ENCODE assay signal across 7 mouse cellular contexts in the genomic region with DNA sequence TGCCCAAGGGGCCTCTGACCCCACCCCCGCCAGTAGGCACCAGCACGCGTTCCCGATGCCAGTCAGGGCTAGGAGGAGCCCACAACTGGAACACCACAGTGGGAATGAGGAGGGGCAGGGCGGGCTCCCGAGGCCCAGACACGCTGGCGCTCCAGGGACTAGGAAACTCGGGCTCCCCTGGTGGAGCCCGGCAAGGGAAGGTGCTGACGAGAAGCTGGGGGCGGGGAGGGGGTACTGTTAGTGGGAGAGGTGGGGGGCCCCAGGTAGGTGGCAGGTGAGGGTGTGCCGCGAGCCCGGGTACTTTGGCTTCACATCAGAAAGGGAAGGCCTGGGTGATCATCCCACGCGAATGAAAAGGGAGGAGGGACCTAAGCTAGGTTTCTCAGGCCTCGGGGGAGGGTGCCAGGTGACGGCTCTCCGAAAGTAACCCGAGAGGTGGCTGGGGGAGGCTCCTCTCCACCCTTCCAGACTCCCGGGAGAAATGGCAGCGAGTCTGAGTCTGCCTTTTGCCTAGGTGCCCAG. TPM values are rescaled to one million over a fixed set of nuclear protein-coding genes. Genes with fewer than 3 reads are reported as not detected.
A peak's percentile ranks its signal among the peaks of the same experiment; 100 is the strongest.
DNase-seq lines count a peak whose midpoint lies in the region; ATAC-seq and TF ChIP-seq lines count a peak whose summit lies in the region.

No protein-coding gene starts in this region.

- H3K4me1 ChIP-seq in ES-Bruce4 (ENCODE audit: control insufficient read depth, insufficient read depth, low read length), result no peaks in the 10 kb centered on the region
- peaks cover 33% of the 10 kb centered on the region for H3K4me1 ChIP-seq in embryonic facial prominence, embryonic 13.5 days
- H3K4me1 ChIP-seq in limb, embryonic 11.5 days (ENCODE audit: control insufficient read depth, insufficient read depth, low read length), result peaks cover 9% of the 10 kb centered on the region
- peaks cover 15% of the 10 kb centered on the region for H3K4me1 ChIP-seq in midbrain, embryonic 15.5 days

- H3K27ac ChIP-seq in ES-Bruce4 (ENCODE audit: insufficient read depth, low read length), result no peak overlapping the region
- peak overlapping the region; percentile 83 for H3K27ac ChIP-seq in embryonic facial prominence, embryonic 13.5 days
- no peak overlapping the region for H3K27ac ChIP-seq in limb, embryonic 11.5 days (replicated peaks; ENCODE audit: low read depth, low read length)
- H3K27ac ChIP-seq in midbrain, embryonic 15.5 days, result no peak overlapping the region

- H3K27me3 ChIP-seq in ES-Bruce4 (ENCODE audit: control insufficient read depth, insufficient read depth, low read length, poor library complexity, severe bottlenecking), result no peaks in the 10 kb centered on the region
- peaks cover 17% of the 10 kb centered on the region; the same call in 1 of the 2 replicates for H3K27me3 ChIP-seq in embryonic facial prominence, embryonic 13.5 days
- no peaks in the 10 kb centered on the region for H3K27me3 ChIP-seq in limb, embryonic 11.5 days (ENCODE audit: control insufficient read depth, insufficient read depth, low read length)
- H3K27me3 ChIP-seq in midbrain, embryonic 15.5 days (replicated peaks), result peaks cover 28% of the 10 kb centered on the region

- H3K36me3 ChIP-seq in ES-Bruce4 (ENCODE audit: control insufficient read depth, insufficient read depth, low read length, poor library complexity, severe bottlenecking), result no peaks in the 10 kb centered on the region
- no peaks in the 10 kb centered on the region for H3K36me3 ChIP-seq in embryonic facial prominence, embryonic 13.5 days
- H3K36me3 ChIP-seq in limb, embryonic 11.5 days (ENCODE audit: control insufficient read depth, insufficient read depth, low read length), result no peaks in the 10 kb centered on the region
- no peaks in the 10 kb centered on the region for H3K36me3 ChIP-seq in midbrain, embryonic 15.5 days (replicated peaks)

- peak overlapping the region; percentile 95 for H3K4me2 ChIP-seq in embryonic facial prominence, embryonic 13.5 days
- peak overlapping the region; percentile 97 for H3K4me2 ChIP-seq in limb, embryonic 11.5 days (ENCODE audit: low read depth, severe bottlenecking)
- peak overlapping the region; percentile 69 for H3K4me2 ChIP-seq in midbrain, embryonic 15.5 days

- DNase-seq in CD4-positive helper T cell, adult 2 months (ENCODE audit: low read depth, low spot score), result peak; percentile 61
- peak; percentile 45 to 65 for DNase-seq in heart, postnatal 14 days
- DNase-seq in limb, embryonic 11.5 days (ENCODE audit: low spot score), result no peak
- no peak for DNase-seq in thymus, postnatal 4 days

- H3K4me3 ChIP-seq in ES-Bruce4 (ENCODE audit: low read depth, low read length), result peak overlapping the region; percentile 74
- peak overlapping the region; percentile 79 for H3K4me3 ChIP-seq in embryonic facial prominence, embryonic 13.5 days
- peak overlapping the region; percentile 77 for H3K4me3 ChIP-seq in limb, embryonic 11.5 days (ENCODE audit: low read depth, low read length)
- H3K4me3 ChIP-seq in midbrain, embryonic 15.5 days, result peak overlapping the region; percentile 40

- TF ChIP-seq POLR2A in ES-Bruce4 (IDR thresholded peaks at IDR 0.05; ENCODE audit: insufficient read depth, low read length), result no peak

- peak; percentile 58; the same call in 1 of the 2 replicates for ATAC-seq in embryonic facial prominence, embryonic 13.5 days (ENCODE audit: insufficient number of reproducible peaks, insufficient read depth, low FRiP score, low TSS enrichment, low read depth)
- peak; percentile 44 for ATAC-seq in limb, embryonic 11.5 days (ENCODE audit: insufficient number of reproducible peaks, low FRiP score, low TSS enrichment, low read depth)
- ATAC-seq in midbrain, embryonic 15.5 days (replicated peaks), result no peak

- no peaks in the 10 kb centered on the region for H3K9me3 ChIP-seq in ES-Bruce4 (replicated peaks; ENCODE audit: control insufficient read depth, insufficient read depth, low read length, poor library complexity, severe bottlenecking)
- no peaks in the 10 kb centered on the region for H3K9me3 ChIP-seq in embryonic facial prominence, embryonic 13.5 days
- H3K9me3 ChIP-seq in limb, embryonic 11.5 days (ENCODE audit: control insufficient read depth, low read length), result no peaks in the 10 kb centered on the region
- no peaks in the 10 kb centered on the region for H3K9me3 ChIP-seq in midbrain, embryonic 15.5 days

- peak overlapping the region; percentile 84 for H3K9ac ChIP-seq in ES-Bruce4 (ENCODE audit: low read depth, poor library complexity, severe bottlenecking)
- H3K9ac ChIP-seq in embryonic facial prominence, embryonic 13.5 days, result peak overlapping the region; percentile 87
- H3K9ac ChIP-seq in limb, embryonic 11.5 days (ENCODE audit: low read length), result peak overlapping the region; percentile 64
- peak overlapping the region; percentile 23; the same call in 1 of the 2 replicates for H3K9ac ChIP-seq in midbrain, embryonic 15.5 days

- WGBS in embryonic facial prominence, embryonic 13.5 days, result 2% methylated on average over 21 of the region's 23 CpGs
- 2% methylated on average over 23 of the region's 23 CpGs for WGBS in limb, embryonic 11.5 days
- WGBS in midbrain, embryonic 15.5 days, result 2% methylated on average over 23 of the region's 23 CpGs

- no peak for TF ChIP-seq EP300 in ES-Bruce4 (IDR thresholded peaks at IDR 0.05; ENCODE audit: insufficient read depth, low read depth, low read length)

- intact Hi-C loops in heart, postnatal 14 days (cut with DNase I), result no loop called here

- TF ChIP-seq CTCF in ES-Bruce4 (IDR thresholded peaks at IDR 0.05; ENCODE audit: low read depth, low read length), result no peak

RNA-seq across cellular contexts. Expression of a gene that starts 0.9 kb away (rescaled TPM):
- 16.8 and 18.9 TPM in 2 replicates for polyA plus RNA-seq in ES-Bruce4 (2011; ENCODE audit: insufficient read depth, insufficient read length, low read depth, missing spikeins)
- polyA plus RNA-seq in embryonic facial prominence, embryonic 13.5 days (2015; fragmentation: Nextera tagmentation; extraction: Ambion mirVana), result 25.6 and 27.2 TPM in 2 replicates
- 10 to 100 TPM; 18.3 to 18.6 TPM for total RNA-seq in heart, postnatal 14 days (2021)
- polyA plus RNA-seq in limb, embryonic 11.5 days (2014; fragmentation: Nextera tagmentation; extraction: Ambion mirVana), result 14.5 and 16.8 TPM in 2 replicates
- polyA plus RNA-seq in midbrain, embryonic 15.5 days (2015; fragmentation: Nextera tagmentation; extraction: Ambion mirVana), result 2.7 and 3.0 TPM in 2 replicates

Comparison
In these comparisons a context has a peak if more than half of its experiments do, and no peak if none do; other contexts are left out.
1. DNase-seq: peak in CD4-positive helper T cell, adult 2 months (single experiment) and heart, postnatal 14 days (2 of 2); none in limb, embryonic 11.5 days (single experiment) and thymus, postnatal 4 days (single experiment).
2. H3K9ac ChIP-seq: peak in every context shown above with its lines; median percentile 87 in embryonic facial prominence, embryonic 13.5 days; 84 in ES-Bruce4; 64 in limb, embryonic 11.5 days; 23 in midbrain, embryonic 15.5 days.
3. Peak in every context shown above with its lines, with median percentiles within 50 percentile points of each other: H3K4me3 ChIP-seq and H3K4me2 ChIP-seq.